Mouse (Mus musculus) brain, adult 2 months (tissue): ENCODE results near the gene Ebf1.

Experiments used
- DNase-seq: peaks from one replicate; pipeline ENCODE4 v3.0.0; 2011; ENCODE audit warnings: low read depth, low spot score

Ebf1 gene

GRCm38 (mm10) chr11:44619131-44619886, 2.2 kb downstream of the Ebf1 start:
- no peak for DNase-seq

DNA sequence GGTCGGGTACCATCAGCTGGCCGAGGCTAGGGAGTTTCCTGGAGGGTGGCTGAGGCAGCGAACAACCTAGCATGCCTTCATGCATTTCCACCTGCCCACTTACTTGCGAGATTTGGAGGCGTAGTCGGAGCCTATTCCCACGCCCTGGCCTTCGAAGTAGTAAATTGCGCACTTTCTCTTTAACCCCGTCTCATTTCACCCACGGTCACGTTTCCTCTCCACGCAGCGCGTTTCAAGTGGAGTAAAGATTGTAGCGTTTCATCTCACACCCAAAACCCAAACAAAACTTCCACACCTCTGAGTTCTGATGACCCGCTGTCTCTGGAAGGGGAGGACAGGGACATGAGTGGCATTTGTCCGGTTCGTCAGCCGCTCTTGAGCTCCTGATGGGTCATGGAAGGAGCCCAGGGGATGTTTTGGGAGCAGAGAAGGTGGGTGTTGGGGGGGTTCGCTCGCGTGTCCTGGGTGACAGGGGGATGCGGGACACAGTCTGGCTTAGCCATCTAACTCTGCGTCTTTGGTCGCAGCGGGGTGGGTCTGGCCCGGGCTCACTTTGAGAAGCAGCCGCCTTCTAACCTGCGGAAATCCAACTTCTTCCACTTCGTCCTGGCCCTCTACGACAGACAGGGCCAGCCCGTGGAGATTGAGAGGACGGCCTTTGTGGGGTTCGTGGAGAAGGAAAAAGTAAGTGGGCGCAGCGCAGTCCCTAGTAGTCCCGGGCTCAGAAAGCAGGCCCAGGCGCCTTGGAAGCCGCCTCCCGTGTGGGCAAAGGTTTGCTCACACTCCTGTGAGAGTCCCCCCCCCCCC, 3.0 kb downstream of the Ebf1 start:
- peak; percentile 37 for DNase-seq

GRCm38 (mm10) chr11:44620694-44621446, 3.8 kb downstream of the Ebf1 start:
- no peak for DNase-seq

GRCm38 (mm10) chr11:44621615-44622014, 4.5 kb downstream of the Ebf1 start:
- DNase-seq, result no peak

DNA sequence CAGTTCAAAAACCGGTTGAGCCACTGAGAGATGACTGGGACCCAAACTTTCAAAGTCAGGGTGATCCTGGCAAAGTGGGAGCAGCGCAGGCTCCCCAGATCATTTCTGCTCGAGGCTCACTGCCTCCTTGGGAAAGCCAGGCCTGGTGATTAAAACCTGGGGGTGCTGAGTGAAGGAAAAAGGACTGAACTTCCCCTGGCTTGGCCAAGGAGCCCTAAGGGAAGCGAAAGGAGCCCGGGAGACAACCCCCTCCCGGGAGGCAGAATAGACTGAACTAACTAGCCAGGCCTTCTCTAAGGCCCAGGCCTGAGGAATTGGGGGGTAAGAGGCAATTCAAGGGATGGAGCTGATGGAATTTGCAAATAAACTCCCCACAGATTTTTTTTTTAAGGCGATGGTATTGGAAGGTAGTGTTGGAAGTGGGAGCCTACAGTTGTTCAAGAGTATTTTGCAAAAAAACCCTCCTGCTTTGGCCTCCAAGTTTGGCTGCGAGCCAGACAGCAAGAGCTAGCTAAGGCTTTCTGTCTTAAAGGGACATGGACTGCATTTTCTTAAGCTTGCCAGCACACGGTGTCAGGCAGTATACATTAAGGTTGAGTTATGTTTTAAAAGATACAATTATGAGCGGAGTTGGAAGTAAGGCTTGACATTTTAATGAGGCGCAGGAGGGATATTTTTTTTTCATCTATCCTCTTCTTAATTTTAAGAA, 5.1 kb downstream of the Ebf1 start:
- peak; percentile 67 for DNase-seq

DNA sequence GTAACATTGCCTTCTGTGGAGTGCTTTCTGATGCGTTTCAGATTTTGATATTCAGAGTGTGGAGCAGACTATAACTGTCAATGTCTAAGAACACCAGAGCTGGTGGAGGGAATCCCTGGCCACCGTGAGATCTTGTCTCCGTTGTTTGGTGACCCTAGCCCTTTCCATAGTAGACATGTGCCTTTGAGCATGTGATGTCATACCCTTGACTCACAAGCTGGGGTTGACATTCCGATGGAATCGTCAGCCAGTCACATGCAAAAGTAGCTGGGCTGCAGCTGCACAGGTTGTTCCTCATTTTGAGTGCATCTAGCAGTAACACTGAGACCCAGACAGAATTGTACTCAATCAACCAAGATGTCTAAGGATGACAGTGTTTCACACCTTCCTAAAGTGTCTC, 7.4 kb downstream of the Ebf1 start:
- no peak for DNase-seq

- DNase-seq, result peak; percentile 89
These were observed 8.9 kb downstream of the Ebf1 start for GRCm38 (mm10) chr11:44626065-44626464.

DNA sequence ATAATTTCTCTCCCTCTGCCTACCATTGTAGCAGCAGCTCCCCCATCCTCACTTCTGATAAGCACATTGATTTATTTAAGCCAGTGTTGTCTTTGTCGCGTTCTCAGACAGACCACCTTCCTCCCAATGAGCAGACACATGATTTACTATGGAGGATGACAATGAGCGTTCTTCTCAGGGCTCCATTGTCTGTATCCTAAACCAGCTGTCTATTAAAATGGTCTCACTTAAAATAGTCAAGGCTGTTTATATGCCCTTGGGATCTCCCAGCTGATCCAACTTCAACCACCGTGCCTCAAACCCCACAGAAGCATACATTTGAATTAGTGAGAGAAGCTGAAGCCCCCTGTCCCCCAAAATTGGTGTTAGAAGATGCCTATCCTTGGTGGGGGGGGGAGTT, 11.3 kb downstream of the Ebf1 start:
- DNase-seq, result no peak

- DNase-seq, result no peak
These were observed 15.2 kb downstream of the Ebf1 start for GRCm38 (mm10) chr11:44632064-44632968.

DNA sequence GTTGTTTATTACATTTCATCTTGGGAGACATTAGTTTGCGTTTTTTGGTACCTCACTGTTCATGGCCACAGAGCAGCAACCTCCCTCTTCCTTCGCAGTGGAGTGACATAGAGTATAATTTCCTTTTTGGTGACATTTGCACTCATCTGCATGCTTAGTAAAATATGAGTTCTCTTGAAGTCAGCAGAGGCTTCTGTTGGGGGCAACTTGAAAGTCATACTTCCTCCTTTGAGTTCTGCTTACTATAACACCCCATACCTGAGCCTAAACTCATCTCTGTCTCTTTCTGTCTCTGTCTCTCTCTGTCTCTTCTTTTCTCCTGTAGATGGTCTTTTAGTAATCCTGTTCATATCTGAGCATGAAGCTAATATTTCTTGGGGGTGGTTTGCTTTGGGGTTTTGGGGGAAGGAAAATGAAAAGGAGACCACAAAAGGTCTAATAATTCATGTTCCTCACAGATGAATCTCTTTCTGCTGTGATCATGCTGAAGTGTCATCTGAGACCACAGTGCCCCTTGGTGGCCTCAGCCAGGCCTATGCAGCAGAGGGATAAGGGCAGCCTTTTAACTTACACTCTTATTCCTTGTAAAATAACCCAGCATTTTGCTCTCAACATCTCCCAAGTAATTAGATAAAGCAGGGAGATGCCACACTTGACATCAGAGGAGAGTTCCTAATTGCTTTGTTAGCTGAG, 16.0 kb downstream of the Ebf1 start:
- DNase-seq, result no peak

DNA sequence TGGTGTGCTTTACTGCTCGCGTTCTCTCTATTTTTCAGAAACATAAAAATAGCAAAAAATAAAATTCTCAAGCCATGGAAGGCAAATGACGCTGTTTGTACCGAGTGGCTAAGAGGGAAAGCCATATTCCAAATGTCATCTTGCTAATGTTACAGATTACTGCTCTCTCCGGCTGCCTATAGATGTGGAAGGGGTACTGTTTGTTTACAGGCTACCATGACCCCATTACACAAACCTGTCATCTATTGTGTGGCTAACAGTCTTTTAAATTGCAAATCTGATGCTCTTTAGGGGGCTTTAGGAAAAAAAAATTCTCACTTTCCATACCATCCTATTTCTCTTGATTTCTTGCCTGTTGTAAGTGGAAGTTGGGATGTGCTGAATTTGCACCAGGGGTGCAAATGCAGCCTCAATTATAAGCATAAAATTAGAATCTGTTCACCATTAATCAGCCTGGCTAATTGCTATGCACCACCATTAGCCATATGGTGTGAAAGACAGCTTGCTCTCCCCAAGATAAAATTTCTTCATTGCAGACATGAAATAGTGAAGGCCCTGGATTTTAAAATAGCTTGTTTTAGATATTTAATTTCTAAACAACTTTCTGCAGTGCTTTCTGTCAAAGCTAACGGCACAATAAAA, 17.6 kb downstream of the Ebf1 start:
- no peak for DNase-seq

DNA sequence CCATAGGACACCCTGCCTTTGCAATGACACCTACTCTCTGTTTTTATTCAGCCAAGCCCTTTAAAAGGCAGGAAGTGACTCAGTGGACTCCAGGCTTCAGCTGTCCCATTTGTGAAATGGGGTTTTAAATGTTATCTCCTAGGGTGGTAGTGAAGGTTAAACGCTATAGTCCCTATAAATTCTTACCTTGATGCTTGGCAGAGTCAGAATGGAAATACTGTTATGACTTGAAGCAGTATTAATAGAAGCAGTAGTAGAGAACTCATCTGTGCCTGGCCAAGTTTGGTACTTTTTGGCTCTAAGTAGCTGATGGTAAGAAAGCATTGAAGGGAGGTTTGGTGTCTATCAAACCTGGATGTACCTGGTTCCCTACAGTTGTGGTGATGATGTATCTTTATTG, 19.1 kb downstream of the Ebf1 start:
- no peak for DNase-seq

- DNase-seq, result peak; percentile 69
These were observed 21.2 kb downstream of the Ebf1 start for GRCm38 (mm10) chr11:44638193-44638754.

- DNase-seq, result peak; percentile 28
These were observed 24.4 kb downstream of the Ebf1 start for GRCm38 (mm10) chr11:44641496-44641895.

GRCm38 (mm10) chr11:44654340-44655019, 37.4 kb downstream of the Ebf1 start:
- no peak for DNase-seq

GRCm38 (mm10) chr11:44655468-44655867, 38.4 kb downstream of the Ebf1 start:
- no peak for DNase-seq

GRCm38 (mm10) chr11:44656916-44657315, 39.8 kb downstream of the Ebf1 start:
- no peak for DNase-seq

DNA sequence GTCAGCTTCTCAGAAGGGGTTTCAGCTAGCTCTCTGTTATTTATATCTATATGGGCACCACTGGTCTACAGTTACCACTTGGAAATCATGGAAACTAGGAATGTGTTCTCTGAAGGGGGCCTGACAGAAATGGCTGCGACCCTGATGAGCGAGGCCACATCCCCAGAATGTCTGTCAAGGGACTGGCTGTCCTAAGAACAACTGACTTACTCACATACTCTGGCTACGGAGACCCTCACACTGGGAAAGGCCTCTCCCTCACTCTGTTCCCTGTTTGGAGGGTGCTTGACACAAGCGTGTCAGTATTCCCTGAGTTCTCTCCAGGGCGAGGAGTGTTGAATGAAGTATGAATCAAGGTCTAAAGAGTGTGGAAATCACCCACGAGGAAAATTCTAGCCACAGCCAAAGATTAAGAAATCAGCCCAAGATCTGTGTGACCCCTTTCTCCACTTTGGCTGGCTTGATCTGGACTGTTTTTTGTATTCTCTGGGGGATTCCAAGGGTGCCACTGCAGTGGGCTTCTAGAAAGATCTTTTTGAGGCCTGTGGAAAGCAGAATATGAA, 40.8 kb downstream of the Ebf1 start:
- no peak for DNase-seq
